ENCODE assay signal across 8 mouse cellular contexts in the genomic region with DNA sequence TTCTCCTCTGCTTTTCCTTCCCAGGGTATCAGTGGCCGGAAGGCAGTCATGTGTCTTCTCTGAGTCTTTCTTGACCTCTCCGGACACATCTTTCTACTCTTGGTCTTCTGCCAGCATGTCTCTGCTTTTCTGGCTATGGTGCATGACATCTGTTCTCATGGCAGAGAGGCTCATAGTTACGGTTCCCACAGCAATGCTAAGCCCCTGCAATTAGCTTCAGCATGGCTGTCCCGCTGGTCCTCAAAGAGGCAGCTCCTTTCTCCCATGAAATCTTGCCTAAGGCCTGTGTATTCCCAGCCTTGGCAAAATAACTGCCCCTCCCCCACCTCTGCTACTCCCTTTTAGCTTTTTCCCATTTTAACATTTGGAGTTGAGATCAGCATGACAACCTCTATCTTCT.
A peak's percentile ranks its signal among the peaks of the same experiment; 100 is the strongest.
DNase-seq lines count a peak whose midpoint lies in the region; ATAC-seq lines count a peak whose summit lies in the region.

No protein-coding gene starts in this region.

- 73% methylated on average over 4 of the region's 4 CpGs for WGBS in forebrain, embryonic 10.5 days
- 67% methylated on average over 4 of the region's 4 CpGs for WGBS in hindbrain, embryonic 14.5 days

- no peak overlapping the region for H3K4me2 ChIP-seq in hindbrain, embryonic 14.5 days (replicated peaks)

- no peaks in the 10 kb centered on the region for H3K27me3 ChIP-seq in forebrain, embryonic 10.5 days (ENCODE audit: poor library complexity, severe bottlenecking)
- no peaks in the 10 kb centered on the region for H3K27me3 ChIP-seq in hindbrain, embryonic 14.5 days (ENCODE audit: control insufficient read depth, insufficient read depth, low read length)

- H3K36me3 ChIP-seq in forebrain, embryonic 10.5 days (replicated peaks), result no peaks in the 10 kb centered on the region
- no peaks in the 10 kb centered on the region for H3K36me3 ChIP-seq in hindbrain, embryonic 14.5 days (replicated peaks; ENCODE audit: control insufficient read depth, insufficient read depth)

- H3K9ac ChIP-seq in hindbrain, embryonic 14.5 days, result no peak overlapping the region

- ATAC-seq in hindbrain, embryonic 14.5 days (ENCODE audit: low FRiP score), result peak; percentile 74; the same call in 1 of the 2 replicates

- peaks cover 12% of the 10 kb centered on the region for H3K4me1 ChIP-seq in forebrain, embryonic 10.5 days
- no peaks in the 10 kb centered on the region for H3K4me1 ChIP-seq in hindbrain, embryonic 14.5 days (replicated peaks; ENCODE audit: control insufficient read depth, insufficient read depth, low read length)

- no peak overlapping the region for H3K4me3 ChIP-seq in forebrain, embryonic 10.5 days
- H3K4me3 ChIP-seq in hindbrain, embryonic 14.5 days (replicated peaks; ENCODE audit: low read length), result no peak overlapping the region

- peak; percentile 3 for DNase-seq in cerebellum, adult 9-11 months
- no peak for DNase-seq in cerebellum, adult 8-10 months
- peak; percentile 22 to 26 for DNase-seq in layer of hippocampus, postnatal 14 days (ENCODE audit: low spot score in 2 of 2)
- no peak for DNase-seq in layer of hippocampus, adult 9-11 months
- peak; percentile 28 for DNase-seq in forebrain, embryonic 10.5 days (ENCODE audit: extremely low spot score, low spot score)
- peak; percentile 36 for DNase-seq in hindbrain, embryonic 14.5 days (ENCODE audit: low spot score)
- DNase-seq in adrenal gland, postnatal 4 days (ENCODE audit: low spot score in 2 of 2), result no peak
- no peak for DNase-seq in frontal cortex, postnatal 25 days (ENCODE audit: low spot score in 2 of 2)

- H3K27ac ChIP-seq in forebrain, embryonic 10.5 days, result no peak overlapping the region
- no peak overlapping the region for H3K27ac ChIP-seq in hindbrain, embryonic 14.5 days

- H3K9me3 ChIP-seq in forebrain, embryonic 10.5 days, result no peaks in the 10 kb centered on the region
- no peaks in the 10 kb centered on the region for H3K9me3 ChIP-seq in hindbrain, embryonic 14.5 days (ENCODE audit: control insufficient read depth, low read length)

Comparison
In these comparisons a context has a peak if more than half of its experiments do, and no peak if none do; other contexts are left out.
1. DNase-seq: peak in cerebellum, adult 9-11 months (single experiment), layer of hippocampus, postnatal 14 days (2 of 2), forebrain, embryonic 10.5 days (single experiment) and hindbrain, embryonic 14.5 days (single experiment); none in cerebellum, adult 8-10 months (single experiment), layer of hippocampus, adult 9-11 months (single experiment), adrenal gland, postnatal 4 days (0 of 2) and frontal cortex, postnatal 25 days (0 of 2).